Mouse (Mus musculus): ENCODE data around the gene C130050O18Rik.

C130050O18Rik gene

GRCm38 (mm10) chr5:139397359-139397916 lies 7.6 kb upstream of the C130050O18Rik start:
- DNase-seq (ENCODE audit: low read depth, low spot score) = no peak

- DNase-seq (ENCODE audit: low read depth, low spot score) = peak; percentile 46
Measured at GRCm38 (mm10) chr5:139397959-139398753, 6.9 kb upstream of the C130050O18Rik start.

GRCm38 (mm10) chr5:139398786-139399185 lies 6.3 kb upstream of the C130050O18Rik start:
- DNase-seq (ENCODE audit: low read depth, low spot score) = no peak

- no peak for DNase-seq (ENCODE audit: low read depth, low spot score)
Measured at GRCm38 (mm10) chr5:139399991-139400390, 5.1 kb upstream of the C130050O18Rik start.

GRCm38 (mm10) chr5:139402106-139402505 lies 3.0 kb upstream of the C130050O18Rik start:
- no peak for DNase-seq (ENCODE audit: low read depth, low spot score)

- DNase-seq (ENCODE audit: low read depth, low spot score) = no peak
Measured at GRCm38 (mm10) chr5:139403692-139404260, 1.3 kb upstream of the C130050O18Rik start.

GRCm38 (mm10) chr5:139405478-139405877 lies 398 bp downstream of the C130050O18Rik start:
- DNase-seq (ENCODE audit: low read depth, low spot score) = no peak

- no peak for DNase-seq (ENCODE audit: low read depth, low spot score)
Measured at GRCm38 (mm10) chr5:139405953-139406352, 873 bp downstream of the C130050O18Rik start.

GRCm38 (mm10) chr5:139407121-139407885 lies 2.2 kb downstream of the C130050O18Rik start:
- DNase-seq (ENCODE audit: low read depth, low spot score) = no peak

GRCm38 (mm10) chr5:139408511-139408910 lies 3.4 kb downstream of the C130050O18Rik start:
- no peak for DNase-seq (ENCODE audit: low read depth, low spot score)

GRCm38 (mm10) chr5:139409412-139409811 lies 4.3 kb downstream of the C130050O18Rik start:
- no peak for DNase-seq (ENCODE audit: low read depth, low spot score)

- DNase-seq (ENCODE audit: low read depth, low spot score) = no peak
Measured at GRCm38 (mm10) chr5:139410056-139410455, 5.0 kb downstream of the C130050O18Rik start.

GRCm38 (mm10) chr5:139411117-139411516 lies 6.0 kb downstream of the C130050O18Rik start:
- DNase-seq (ENCODE audit: low read depth, low spot score) = no peak

- no peak for DNase-seq (ENCODE audit: low read depth, low spot score)
Measured at GRCm38 (mm10) chr5:139411665-139412314, 6.7 kb downstream of the C130050O18Rik start.

GRCm38 (mm10) chr5:139413545-139413944 lies 8.5 kb downstream of the C130050O18Rik start:
- DNase-seq (ENCODE audit: low read depth, low spot score) = no peak

- no peak for DNase-seq (ENCODE audit: low read depth, low spot score)
Measured at GRCm38 (mm10) chr5:139415001-139415400, 9.9 kb downstream of the C130050O18Rik start.

GRCm38 (mm10) chr5:139416942-139417341 lies 11.9 kb downstream of the C130050O18Rik start:
- DNase-seq (ENCODE audit: low read depth, low spot score) = peak; percentile 18

- DNase-seq (ENCODE audit: low read depth, low spot score) = no peak
Measured at GRCm38 (mm10) chr5:139417480-139417879, 12.4 kb downstream of the C130050O18Rik start.

GRCm38 (mm10) chr5:139418110-139418509 lies 13.0 kb downstream of the C130050O18Rik start:
- DNase-seq (ENCODE audit: low read depth, low spot score) = no peak

- no peak for DNase-seq (ENCODE audit: low read depth, low spot score)
Measured at GRCm38 (mm10) chr5:139418633-139419032, 13.6 kb downstream of the C130050O18Rik start.
